Mouse (Mus musculus) bone marrow, adult 2 months (tissue): ENCODE data around the gene Gm11634.
"Not testable (repeated sequence)": the region's sequence is repeated elsewhere in the genome, so short reads cannot be mapped to it uniquely, and the experiment has no call there.

ENCODE experiments used
- CTCF ChIP-seq: fragments of 200-500 bp; IDR thresholded peaks from 2 replicates; pipeline ENCODE4 v1.5.1; 2011; ENCODE audit warnings: low read length, control low read depth; ENCODE audit not compliant: control insufficient read depth, insufficient read depth
- POLR2A ChIP-seq: fragments of 200-500 bp; IDR thresholded peaks from 2 replicates; pipeline ENCODE4 v1.6.1; 2011; ENCODE audit warnings: low read depth, mild to moderate bottlenecking, control low read depth, low read length, borderline replicate concordance; ENCODE audit not compliant: control insufficient read depth

GRCm38 (mm10) chr11:101620022-101620655, 21.1 kb upstream of the Gm11634 start:
- TF ChIP-seq CTCF, POLR2A: not testable (repeated sequence)
